Mouse (Mus musculus): ENCODE data around the gene Slc5a5. TPM values are rescaled to one million over a fixed set of nuclear protein-coding genes. Genes with fewer than 3 reads are reported as not detected.

Gene Slc5a5
- total and polyA plus RNA-seq, 3 experiments, result 0.04 to 0.26 (median 0.16) TPM

DNA sequence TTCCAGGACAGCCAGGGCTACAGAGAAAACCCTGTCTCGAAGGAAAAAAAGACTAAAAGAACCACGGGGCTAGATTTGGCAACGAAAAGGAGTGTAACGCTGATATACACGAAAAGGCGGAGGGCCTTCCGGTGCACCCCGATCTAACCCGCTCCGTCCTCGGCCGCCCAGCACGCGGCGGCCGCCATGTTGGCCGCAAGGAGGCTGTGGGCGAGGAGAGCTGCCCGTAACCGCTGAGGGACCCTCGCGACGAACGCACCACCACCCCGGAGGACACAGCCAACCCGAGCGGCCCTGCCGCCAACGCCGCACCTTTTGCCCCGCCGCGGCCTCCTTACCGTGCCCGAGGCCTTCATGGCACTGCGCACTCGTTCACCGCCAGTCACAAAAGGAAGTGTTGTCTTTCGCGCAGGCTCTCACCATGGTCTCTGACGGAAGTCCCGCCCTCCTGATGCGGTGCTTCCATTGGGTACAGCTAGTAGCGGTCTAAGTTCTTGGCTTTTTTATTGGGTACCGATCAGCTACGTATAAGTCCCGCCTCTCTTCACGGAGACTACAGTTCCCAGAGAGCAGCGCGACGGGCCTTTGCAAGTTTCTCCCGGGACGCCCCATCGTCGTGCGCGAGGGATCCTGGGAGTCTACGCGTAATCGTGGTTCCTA is 4.6 kb upstream of the Slc5a5 start, which contains the start of gene Rpl18a (continued):
- TF ChIP-seq TCF12 (IDR thresholded peaks at IDR 0.05; ENCODE audit: low read depth, low read length) (peak; percentile 98), POLR2A (IDR thresholded peaks at IDR 0.05; ENCODE audit: low read depth, low read length) (peak; percentile 95), JUND (conservative IDR thresholded peaks at IDR 0.05; ENCODE audit: low read depth, low read length) (0 out of 2 replicates have a peak, but pooled peaks have one; percentile 47), JUN (IDR thresholded peaks at IDR 0.05; ENCODE audit: insufficient read depth, low read depth, low read length) (no peak), MXI1 (IDR thresholded peaks at IDR 0.05; ENCODE audit: low read depth, low read length) (peak; percentile 72), MAZ (IDR thresholded peaks at IDR 0.05; ENCODE audit: low read depth, low read length) (0 out of 2 replicates have a peak, but pooled peaks have one; percentile 26), NELFE (IDR thresholded peaks at IDR 0.05; ENCODE audit: low read depth, low read length) (peak; percentile 97), USF1 (IDR thresholded peaks at IDR 0.05; ENCODE audit: low read depth, low read length) (no peak), CHD2 (IDR thresholded peaks at IDR 0.05; ENCODE audit: low read length) (peak; percentile 94), ZC3H11A (IDR thresholded peaks at IDR 0.05; ENCODE audit: low read depth, low read length) (no peak)

DNA sequence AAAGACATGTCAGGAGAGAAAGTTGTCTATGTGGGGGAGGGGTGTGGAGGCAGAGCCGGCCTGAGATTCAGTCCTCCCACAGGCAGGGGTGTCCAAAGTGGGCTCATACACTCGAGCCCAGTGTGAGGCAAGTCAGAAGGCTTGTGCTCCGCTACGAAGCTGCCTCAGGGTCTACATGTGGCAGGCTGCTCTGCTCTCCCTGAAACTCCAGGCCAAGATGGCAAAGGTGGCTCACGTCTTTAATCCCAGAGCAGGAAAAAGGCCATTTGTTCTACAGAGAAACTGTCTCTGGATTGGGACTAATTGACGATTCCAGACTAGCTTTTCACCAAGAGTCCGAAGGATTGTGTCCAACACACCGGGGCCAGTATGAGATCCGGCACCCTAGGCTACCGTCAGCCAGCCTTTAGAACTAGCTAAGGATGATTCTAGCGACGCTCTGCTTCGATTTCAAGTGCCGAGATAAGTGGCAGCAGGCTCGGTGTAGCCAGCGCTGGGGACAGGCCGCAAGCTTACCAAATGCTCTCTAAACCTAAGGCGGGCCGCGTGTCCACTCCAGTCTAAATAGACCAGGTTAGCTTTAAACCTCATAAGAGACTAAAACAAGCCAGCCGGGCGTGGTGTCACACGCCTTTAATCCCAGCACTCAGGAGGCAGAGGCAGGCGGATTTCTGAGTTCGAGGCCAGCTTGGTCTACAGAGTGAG is 3.9 kb upstream of the Slc5a5 start:
- peaks cover 24% of the 10 kb centered on the region for H3K79me2 ChIP-seq (replicated peaks; ENCODE audit: control insufficient read depth, extremely low read depth, insufficient read depth, poor library complexity, severe bottlenecking)
- peak overlapping the region; percentile 70 for H3K9ac ChIP-seq (ENCODE audit: insufficient read depth, low read depth)
- peaks cover 18 to 29% of the 10 kb centered on the region in 2 experiments for H3K4me1 ChIP-seq (ENCODE audit: control insufficient read depth in 1 of 2, insufficient read depth in 2 of 2)
- H3K4me2 ChIP-seq (ENCODE audit: insufficient read depth, low read depth, poor library complexity, severe bottlenecking), result peak overlapping the region; percentile 62; the same call in 1 of the 2 replicates
- TF ChIP-seq NELFE (IDR thresholded peaks at IDR 0.05; ENCODE audit: low read depth, low read length), result no peak
- no peak for TF ChIP-seq POLR2AphosphoS2 (IDR thresholded peaks at IDR 0.05; ENCODE audit: low read depth, low read length)
- no peak for TF ChIP-seq IRF4 (IDR thresholded peaks at IDR 0.05; ENCODE audit: low read depth, low read length)
- TF ChIP-seq MYC (IDR thresholded peaks at IDR 0.05; ENCODE audit: low read depth, low read length), result no peak
- TF ChIP-seq MXI1 (IDR thresholded peaks at IDR 0.05; ENCODE audit: low read depth, low read length), result no peak
- TF ChIP-seq JUND (conservative IDR thresholded peaks at IDR 0.05; ENCODE audit: low read depth, low read length), result no peak
- TF ChIP-seq MAFK (IDR thresholded peaks at IDR 0.05; ENCODE audit: insufficient replicate concordance, low read length), result no peak
- no peak for DNase-seq (ENCODE audit: extremely low read depth)
- dilution Hi-C loops (cut with MboI; ENCODE audit: extremely low pct_ligation_motif_present, extremely low pct_unique_long_range_greater_than_20kb, low sequenced_read_pairs), result no loop called here
- peaks cover 21% of the 10 kb centered on the region for H3K9me3 ChIP-seq (replicated peaks; ENCODE audit: low read length)
- no peaks in the 10 kb centered on the region for H3K27me3 ChIP-seq (replicated peaks)
- peak overlapping the region; percentile 91 to 96 (median 94) for H3K4me3 ChIP-seq (replicated peaks in 1 of 3; ENCODE audit: low read depth in 2 of 3, low read length in 2 of 3, poor library complexity in 1 of 3)
- in situ Hi-C loops (cut with MboI; ENCODE audit: low pct_ligation_motif_present, low pct_unique_long_range_greater_than_20kb, low sequenced_read_pairs), result loop anchor here (5.0 kb wide), 1 partner anchor 61 kb away; no protein-coding TSS in a partner anchor
- H3K27ac ChIP-seq (ENCODE audit: insufficient read depth, low read depth), result peak overlapping the region; percentile 15
- peaks cover 39 to 51% of the 10 kb centered on the region in 2 experiments for H3K36me3 ChIP-seq (replicated peaks in 1 of 2; ENCODE audit: control insufficient read depth in 1 of 2, insufficient read depth in 1 of 2, low read length in 1 of 2)
